Mouse (Mus musculus): Measurements from ENCODE around the gene Trappc3.

GRCm38 (mm10) chr4:126286492-126286891 lies 24.4 kb downstream of the Trappc3 start, which contains the start of gene Col8a2:
- no peak for TF ChIP-seq CTCF (IDR thresholded peaks at IDR 0.05; ENCODE audit: insufficient read depth, low read length)
- TF ChIP-seq POLR2A (IDR thresholded peaks at IDR 0.05; ENCODE audit: borderline replicate concordance, extremely low read depth, low read depth, low read length) = no peak

Measured in lung, adult 2 months (tissue).